Mouse (Mus musculus): Measurements from ENCODE around the gene Copz2.
"Not testable (repeated sequence)": the region's sequence is repeated elsewhere in the genome, so short reads cannot be mapped to it uniquely, and the experiment has no call there.

Gene Copz2
- long read RNA-seq, experiment 1, transcript Copz2-201 (9 exons, 930 nt) = major isoform, 83 of 88 reads
- long read RNA-seq, experiment 1, partial matches to known transcripts = 0 of 88 reads
- long read RNA-seq, experiment 1, other reads (novel, unspliced or antisense) = 5 of 88 reads
- long read RNA-seq, experiment 2, transcript Copz2-201 (9 exons, 930 nt) = major isoform, 136 of 142 reads
- long read RNA-seq, experiment 2, partial matches to known transcripts = 2 of 142 reads
- long read RNA-seq, experiment 2, other reads (novel, unspliced or antisense) = 2 of 142 reads

- intact Hi-C loops (cut with DNase I) = no loop called here
Observed at GRCm38 (mm10) chr11:96849681-96850467, at the start of gene Copz2. Gene Copz2 (plus strand): TSS chr11:96849870.

GRCm38 (mm10) chr11:96805606-96806005 lies 44.1 kb upstream of the Copz2 start:
- intact Hi-C loops (cut with DNase I) = no loop called here

- intact Hi-C loops (cut with DNase I) = no loop called here
Observed at GRCm38 (mm10) chr11:96808066-96808465, 41.6 kb upstream of the Copz2 start.

GRCm38 (mm10) chr11:96809562-96810235 lies 40.0 kb upstream of the Copz2 start:
- intact Hi-C loops (cut with DNase I) = no loop called here

- intact Hi-C loops (cut with DNase I) = not testable (repeated sequence)
Observed at GRCm38 (mm10) chr11:96811188-96811587, 38.5 kb upstream of the Copz2 start.

- intact Hi-C loops (cut with DNase I) = no loop called here
Observed at GRCm38 (mm10) chr11:96813455-96813854, 36.2 kb upstream of the Copz2 start.

- intact Hi-C loops (cut with DNase I) = no loop called here
Observed at GRCm38 (mm10) chr11:96813920-96814319, 35.8 kb upstream of the Copz2 start.

GRCm38 (mm10) chr11:96814443-96814842 lies 35.2 kb upstream of the Copz2 start:
- intact Hi-C loops (cut with DNase I) = no loop called here

GRCm38 (mm10) chr11:96815895-96816294 lies 33.8 kb upstream of the Copz2 start:
- intact Hi-C loops (cut with DNase I) = no loop called here

GRCm38 (mm10) chr11:96816494-96816893 lies 33.2 kb upstream of the Copz2 start:
- intact Hi-C loops (cut with DNase I) = no loop called here

GRCm38 (mm10) chr11:96816979-96817378 lies 32.7 kb upstream of the Copz2 start:
- intact Hi-C loops (cut with DNase I) = no loop called here

- intact Hi-C loops (cut with DNase I) = no loop called here
Observed at GRCm38 (mm10) chr11:96818128-96818710, 31.5 kb upstream of the Copz2 start.

- intact Hi-C loops (cut with DNase I) = no loop called here
Observed at GRCm38 (mm10) chr11:96821956-96822355, 27.7 kb upstream of the Copz2 start.

- intact Hi-C loops (cut with DNase I) = no loop called here
Observed at GRCm38 (mm10) chr11:96822675-96823470, 26.8 kb upstream of the Copz2 start.

- intact Hi-C loops (cut with DNase I) = no loop called here
Observed at GRCm38 (mm10) chr11:96823471-96823837, 26.2 kb upstream of the Copz2 start.

- intact Hi-C loops (cut with DNase I) = no loop called here
Observed at GRCm38 (mm10) chr11:96823880-96824782, 25.5 kb upstream of the Copz2 start.

GRCm38 (mm10) chr11:96824783-96825495 lies 24.7 kb upstream of the Copz2 start:
- intact Hi-C loops (cut with DNase I) = no loop called here

GRCm38 (mm10) chr11:96826481-96826880 lies 23.2 kb upstream of the Copz2 start:
- intact Hi-C loops (cut with DNase I) = no loop called here

GRCm38 (mm10) chr11:96827062-96827581 lies 22.5 kb upstream of the Copz2 start:
- intact Hi-C loops (cut with DNase I) = no loop called here

Measured in adrenal gland (tissue).